Mouse (Mus musculus): ENCODE measurements around the gene Sf3b3. TPM values are rescaled to one million over a fixed set of nuclear protein-coding genes. Genes with fewer than 3 reads are reported as not detected.
"Not testable (repeated sequence)": the region's sequence is repeated elsewhere in the genome, so short reads cannot be mapped to it uniquely, and the experiment has no call there.

Sf3b3 gene
- total RNA-seq, 2 experiments from 2014 or later: 16.5 to 18.5 TPM

- intact Hi-C loops (cut with DNase I): no loop called here
- DNase-seq: no peak
Observed at GRCm38 (mm10) chr8:110809831-110810230, 36.8 kb downstream of the Sf3b3 start.

GRCm38 (mm10) chr8:110808495-110809472 lies 37.8 kb downstream of the Sf3b3 start:
- peak in 1 of 2 experiments; percentile 45 for DNase-seq
- intact Hi-C loops (cut with DNase I): no loop called here

GRCm38 (mm10) chr8:110806146-110806545 lies 40.4 kb downstream of the Sf3b3 start:
- no peak for DNase-seq
- intact Hi-C loops (cut with DNase I): no loop called here

GRCm38 (mm10) chr8:110805669-110806068 lies 40.9 kb downstream of the Sf3b3 start, which contains the start of gene Il34:
Gene Il34, minus strand, starts transcription at chr8:110805924.
- DNase-seq: no peak
- intact Hi-C loops (cut with DNase I): no loop called here

GRCm38 (mm10) chr8:110804825-110805514 lies 41.6 kb downstream of the Sf3b3 start:
- no peak for DNase-seq
- intact Hi-C loops (cut with DNase I): loop anchor here (5.0 kb wide), 1 partner anchor 53 kb away; no protein-coding TSS in a partner anchor

GRCm38 (mm10) chr8:110803856-110804255 lies 42.7 kb downstream of the Sf3b3 start:
- intact Hi-C loops (cut with DNase I): loop anchor here (5.0 kb wide), 1 partner anchor 52 kb away; no protein-coding TSS in a partner anchor

GRCm38 (mm10) chr8:110802988-110803387 lies 43.6 kb downstream of the Sf3b3 start:
- intact Hi-C loops (cut with DNase I): loop anchor here (5.0 kb wide), 1 partner anchor 51 kb away; no protein-coding TSS in a partner anchor
- DNase-seq: no peak

More at GRCm38 (mm10) chr8:110803856-110804255, 42.7 kb downstream of the Sf3b3 start:
- DNase-seq: no peak

GRCm38 (mm10) chr8:110797086-110797485 lies 49.5 kb downstream of the Sf3b3 start:
- intact Hi-C loops (cut with DNase I): no loop called here
- no peak for DNase-seq

GRCm38 (mm10) chr8:110794363-110794965 lies 52.1 kb downstream of the Sf3b3 start:
- intact Hi-C loops (cut with DNase I): no loop called here
- no peak for DNase-seq

- no peak for DNase-seq
Observed at GRCm38 (mm10) chr8:110793936-110794335, 52.7 kb downstream of the Sf3b3 start.

GRCm38 (mm10) chr8:110793511-110793910 lies 53.1 kb downstream of the Sf3b3 start:
- intact Hi-C loops (cut with DNase I): no loop called here
- DNase-seq: no peak

More at GRCm38 (mm10) chr8:110793936-110794335, 52.7 kb downstream of the Sf3b3 start:
- intact Hi-C loops (cut with DNase I): no loop called here

GRCm38 (mm10) chr8:110792574-110793200 lies 53.9 kb downstream of the Sf3b3 start:
- intact Hi-C loops (cut with DNase I): no loop called here
- DNase-seq: no peak

GRCm38 (mm10) chr8:110791164-110791563 lies 55.4 kb downstream of the Sf3b3 start:
- DNase-seq: no peak
- intact Hi-C loops (cut with DNase I): no loop called here

- DNase-seq: no peak
- intact Hi-C loops (cut with DNase I): no loop called here
Observed at GRCm38 (mm10) chr8:110790270-110790669, 56.3 kb downstream of the Sf3b3 start.

- DNase-seq: no peak
- intact Hi-C loops (cut with DNase I): no loop called here
Observed at GRCm38 (mm10) chr8:110789571-110789970, 57.0 kb downstream of the Sf3b3 start.

- intact Hi-C loops (cut with DNase I): no loop called here
- no peak for DNase-seq
Observed at GRCm38 (mm10) chr8:110788981-110789380, 57.6 kb downstream of the Sf3b3 start.

GRCm38 (mm10) chr8:110787411-110787954 lies 59.1 kb downstream of the Sf3b3 start:
- intact Hi-C loops (cut with DNase I): no loop called here
- no peak for DNase-seq

- intact Hi-C loops (cut with DNase I): no loop called here
- no peak for DNase-seq
Observed at GRCm38 (mm10) chr8:110786934-110787333, 59.7 kb downstream of the Sf3b3 start.

GRCm38 (mm10) chr8:110786501-110786900 lies 60.1 kb downstream of the Sf3b3 start:
- intact Hi-C loops (cut with DNase I); DNase-seq: not testable (repeated sequence)

GRCm38 (mm10) chr8:110785366-110785765 lies 61.2 kb downstream of the Sf3b3 start:
- intact Hi-C loops (cut with DNase I): no loop called here
- no peak for DNase-seq

Measured in gastrocnemius, postnatal 36 days (tissue).